Mouse (Mus musculus) stomach, embryonic 14.5 days (tissue): ENCODE results near the gene Frmd6. TPM values are rescaled to one million over a fixed set of nuclear protein-coding genes. Genes with fewer than 3 reads are reported as not detected.

Experiments
- ATAC-seq: fragments of 200-750 bp; cut with Nextera tagmentation; 2 replicates; pipeline ENCODE4 v1.8.0; 2017; ENCODE audit warnings: low read depth, moderate TSS enrichment; ENCODE audit not compliant: insufficient number of reproducible peaks, insufficient read depth, low FRiP score
- H3K27ac ChIP-seq: fragments of 300-500 bp; sonication (generic); 2 replicates; pipeline ENCODE4 v1.5.1; 2014; ENCODE audit warnings: mild to moderate bottlenecking, low read length, moderate library complexity, mixed read lengths
- H3K27me3 ChIP-seq: fragments of 300-500 bp; sonication (generic); 2 replicates; pipeline ENCODE4 v1.6.1; 2014; ENCODE audit warnings: low read length, control low read depth, mixed read lengths; ENCODE audit not compliant: control insufficient read depth, insufficient read depth
- H3K36me3 ChIP-seq: fragments of 300-500 bp; sonication (generic); 2 replicates; pipeline ENCODE4 v1.6.1; 2014; ENCODE audit warnings: mild to moderate bottlenecking, control low read depth, low read length, moderate library complexity, mixed read lengths; ENCODE audit not compliant: control insufficient read depth, insufficient read depth
- H3K4me1 ChIP-seq: fragments of 300-500 bp; sonication (generic); 2 replicates; pipeline ENCODE4 v1.6.1; 2014; ENCODE audit warnings: low read length, control low read depth, mixed read lengths; ENCODE audit not compliant: control insufficient read depth, insufficient read depth
- H3K4me2 ChIP-seq: fragments of 300-500 bp; sonication (generic); replicated peaks from 2 replicates; pipeline ENCODE4 v1.6.1; 2014; ENCODE audit warnings: low read depth, low read length, control low read depth
- H3K4me3 ChIP-seq: fragments of 300-500 bp; sonication (generic); 2 replicates; pipeline ENCODE4 v1.5.1; 2014; ENCODE audit warnings: low read depth, low read length, control low read depth
- H3K9ac ChIP-seq: fragments of 300-500 bp; sonication (generic); replicated peaks from 2 replicates; pipeline ENCODE4 v1.6.1; 2014; ENCODE audit warnings: low read depth, mild to moderate bottlenecking, control low read depth, low read length, moderate library complexity, mixed read lengths
- H3K9me3 ChIP-seq: fragments of 300-500 bp; sonication (generic); 2 replicates; pipeline ENCODE4 v1.6.1; 2016; ENCODE audit warnings: low read depth, low read length, control low read depth; ENCODE audit not compliant: control insufficient read depth
- WGBS: fragments of 180-500 bp; shearing (Covaris S2); extraction: QIAGEN DNeasy Blood & Tissue Kit; methylation state at CpG from one replicate; pipeline ENCODE4 v1.1.7; 2014; 5-methylcytosine and 5-hydroxymethylcytosine counted together
- polyA plus RNA-seq: library from polyadenylated mRNA; unstranded; fragments of >200 nt; fragmentation: Nextera tagmentation; extraction: Ambion mirVana; gene quantifications from 2 replicates; pipeline ENCODE4 v1.2.1, GENCODE M21; 2014

The Frmd6 gene
- polyA plus RNA-seq, 1 experiment from 2014 or later, result 32.5 TPM

- Histone ChIP-seq H3K27me3 (no peaks in the 10 kb centered on the region), H3K4me3 (no peak overlapping the region), H3K4me1 (no peaks in the 10 kb centered on the region; the same call in 1 of the 2 replicates), H3K36me3 (peaks cover 27% of the 10 kb centered on the region), H3K27ac (no peak overlapping the region), H3K4me2 (no peak overlapping the region), H3K9me3 (no peaks in the 10 kb centered on the region), H3K9ac (no peak overlapping the region)
- ATAC-seq, result no peak
- 84% methylated on average over 7 of the region's 7 CpGs for WGBS
Measured at GRCm38 (mm10) chr12:70884113-70884512, 58.8 kb downstream of the Frmd6 start.

GRCm38 (mm10) chr12:70884973-70885372 is 59.7 kb downstream of the Frmd6 start:
- Histone ChIP-seq H3K36me3 (peaks cover 20% of the 10 kb centered on the region), H3K4me2 (no peak overlapping the region)

GRCm38 (mm10) chr12:70885576-70885975 is 60.3 kb downstream of the Frmd6 start:
- Histone ChIP-seq H3K27ac (no peak overlapping the region), H3K4me1 (no peaks in the 10 kb centered on the region; the same call in 1 of the 2 replicates), H3K9ac (no peak overlapping the region), H3K4me3 (no peak overlapping the region), H3K4me2 (no peak overlapping the region), H3K27me3 (no peaks in the 10 kb centered on the region), H3K36me3 (peaks cover 21% of the 10 kb centered on the region), H3K9me3 (no peaks in the 10 kb centered on the region)
- WGBS, result 82% methylated on average over 10 of the region's 10 CpGs
- ATAC-seq, result no peak

More at GRCm38 (mm10) chr12:70884973-70885372, 59.7 kb downstream of the Frmd6 start:
- Histone ChIP-seq H3K4me1 (no peaks in the 10 kb centered on the region; the same call in 1 of the 2 replicates), H3K9me3 (no peaks in the 10 kb centered on the region), H3K4me3 (no peak overlapping the region), H3K27me3 (no peaks in the 10 kb centered on the region), H3K27ac (no peak overlapping the region), H3K9ac (no peak overlapping the region)
- ATAC-seq, result no peak
- WGBS, result 53% methylated on average over 6 of the region's 6 CpGs

GRCm38 (mm10) chr12:70890405-70890804 is 65.1 kb downstream of the Frmd6 start:
- peaks cover 27% of the 10 kb centered on the region for H3K36me3 ChIP-seq
- 75% methylated on average over 5 of the region's 5 CpGs for WGBS
- no peaks in the 10 kb centered on the region for H3K9me3 ChIP-seq
- H3K4me3 ChIP-seq, result no peak overlapping the region
- no peak overlapping the region for H3K9ac ChIP-seq
- H3K27ac ChIP-seq, result no peak overlapping the region
- ATAC-seq, result no peak
- H3K4me2 ChIP-seq, result no peak overlapping the region
- no peaks in the 10 kb centered on the region for H3K4me1 ChIP-seq
- H3K27me3 ChIP-seq, result no peaks in the 10 kb centered on the region

GRCm38 (mm10) chr12:70890874-70891470 is 65.7 kb downstream of the Frmd6 start:
- Histone ChIP-seq H3K36me3 (peaks cover 28% of the 10 kb centered on the region), H3K9ac (no peak overlapping the region), H3K27ac (no peak overlapping the region), H3K9me3 (no peaks in the 10 kb centered on the region), H3K4me1 (no peaks in the 10 kb centered on the region), H3K27me3 (no peaks in the 10 kb centered on the region), H3K4me2 (no peak overlapping the region), H3K4me3 (no peak overlapping the region)
- 89% methylated on average over 8 of the region's 8 CpGs for WGBS
- no peak for ATAC-seq

- H3K36me3 ChIP-seq, result peaks cover 39% of the 10 kb centered on the region
- H3K27ac ChIP-seq, result no peak overlapping the region
- no peaks in the 10 kb centered on the region for H3K27me3 ChIP-seq
- no peak for ATAC-seq
- 88% methylated on average over 7 of the region's 7 CpGs for WGBS
- no peak overlapping the region for H3K9ac ChIP-seq
- no peaks in the 10 kb centered on the region for H3K4me1 ChIP-seq
- H3K9me3 ChIP-seq, result no peaks in the 10 kb centered on the region
- H3K4me2 ChIP-seq, result no peak overlapping the region
- no peak overlapping the region for H3K4me3 ChIP-seq
Measured at GRCm38 (mm10) chr12:70895275-70895674, 70.0 kb downstream of the Frmd6 start.

- WGBS, result 81% methylated on average over 10 of the region's 10 CpGs
- Histone ChIP-seq H3K4me2 (no peak overlapping the region), H3K4me3 (no peak overlapping the region), H3K27ac (no peak overlapping the region), H3K27me3 (no peaks in the 10 kb centered on the region), H3K9me3 (no peaks in the 10 kb centered on the region), H3K9ac (no peak overlapping the region), H3K36me3 (peaks cover 34% of the 10 kb centered on the region), H3K4me1 (no peaks in the 10 kb centered on the region)
- ATAC-seq, result no peak
Measured at GRCm38 (mm10) chr12:70896068-70896467, 70.8 kb downstream of the Frmd6 start.

- Histone ChIP-seq H3K9ac (no peak overlapping the region), H3K27ac (no peak overlapping the region), H3K27me3 (no peaks in the 10 kb centered on the region), H3K4me2 (no peak overlapping the region), H3K9me3 (no peaks in the 10 kb centered on the region), H3K36me3 (peaks cover 32% of the 10 kb centered on the region), H3K4me3 (no peak overlapping the region), H3K4me1 (no peaks in the 10 kb centered on the region)
- WGBS, result 86% methylated on average over 8 of the region's 8 CpGs
- no peak for ATAC-seq
Measured at GRCm38 (mm10) chr12:70897434-70897833, 72.1 kb downstream of the Frmd6 start.

GRCm38 (mm10) chr12:70898450-70898849 is 73.1 kb downstream of the Frmd6 start:
- Histone ChIP-seq H3K36me3 (peaks cover 33% of the 10 kb centered on the region), H3K4me3 (no peak overlapping the region)
- 86% methylated on average over 8 of the region's 8 CpGs for WGBS

More at GRCm38 (mm10) chr12:70898450-70898849, 73.1 kb downstream of the Frmd6 start:
- H3K4me2 ChIP-seq, result no peak overlapping the region
- no peaks in the 10 kb centered on the region for H3K9me3 ChIP-seq
- H3K27me3 ChIP-seq, result no peaks in the 10 kb centered on the region
- H3K9ac ChIP-seq, result no peak overlapping the region
- no peak for ATAC-seq
- H3K27ac ChIP-seq, result no peak overlapping the region
- no peaks in the 10 kb centered on the region for H3K4me1 ChIP-seq
